Mouse (Mus musculus): ENCODE measurements around the gene Msrb3. TPM values are rescaled to one million over a fixed set of nuclear protein-coding genes. Genes with fewer than 3 reads are reported as not detected.

Msrb3 gene
- polyA plus RNA-seq, 1 experiment from 2014 or later = 20.6 TPM

DNA sequence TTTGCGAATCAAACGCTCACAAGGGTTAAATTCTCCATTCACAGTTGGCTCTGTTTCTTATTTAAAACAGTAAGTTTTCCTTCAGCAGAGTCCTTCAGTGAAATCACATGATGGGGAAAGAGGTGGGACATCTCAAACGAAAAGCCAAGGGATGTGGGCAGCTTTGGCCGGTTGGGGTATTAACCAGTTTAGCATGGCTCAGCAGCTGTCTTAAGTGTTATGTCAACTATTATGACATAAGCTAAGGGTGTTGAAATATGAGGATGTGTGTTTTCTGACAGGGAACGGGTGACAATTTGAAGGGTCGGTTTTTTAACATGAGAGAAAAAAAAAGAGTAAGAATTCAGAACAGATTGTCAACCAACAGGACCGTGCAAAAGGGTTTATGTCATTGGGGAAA is 50.2 kb downstream of the Msrb3 start:
- H3K4me1 ChIP-seq = peaks cover 11% of the 10 kb centered on the region
- H3K9me3 ChIP-seq = no peaks in the 10 kb centered on the region
- peaks cover 46% of the 10 kb centered on the region for H3K36me3 ChIP-seq
- 74% methylated on average over 7 of the region's 7 CpGs for WGBS
- H3K27ac ChIP-seq = no peak overlapping the region
- no peak overlapping the region for H3K4me3 ChIP-seq
- no peaks in the 10 kb centered on the region for H3K27me3 ChIP-seq (ENCODE audit: insufficient read depth, poor library complexity, severe bottlenecking)
- DNase-seq (ENCODE audit: low spot score) = no peak

DNA sequence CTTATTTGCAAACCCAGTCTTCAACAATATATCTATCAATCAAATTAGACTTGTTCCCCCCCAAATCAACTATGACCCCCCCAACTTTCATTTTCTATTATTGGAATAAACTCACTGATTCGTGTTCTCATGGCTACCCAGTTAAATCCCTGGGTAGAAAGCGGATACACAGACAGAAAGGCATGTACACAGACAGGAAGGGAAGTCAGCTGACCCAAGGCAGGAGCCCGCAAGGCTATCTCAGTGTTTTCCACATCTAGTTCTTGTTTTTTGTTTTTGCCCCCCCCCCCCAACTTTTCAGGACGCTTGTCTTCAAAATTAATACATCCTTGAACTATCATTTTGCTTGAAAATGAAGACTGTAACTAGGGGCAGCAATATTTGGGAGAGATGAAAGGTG is 51.1 kb downstream of the Msrb3 start:
- Histone ChIP-seq H3K4me1 (peaks cover 6% of the 10 kb centered on the region), H3K9me3 (no peaks in the 10 kb centered on the region), H3K27ac (no peak overlapping the region), H3K4me3 (no peak overlapping the region), H3K27me3 (ENCODE audit: insufficient read depth, poor library complexity, severe bottlenecking) (no peaks in the 10 kb centered on the region), H3K36me3 (peaks cover 55% of the 10 kb centered on the region)
- no peak for DNase-seq (ENCODE audit: low spot score)
- 80% methylated on average over 4 of the region's 4 CpGs for WGBS

DNA sequence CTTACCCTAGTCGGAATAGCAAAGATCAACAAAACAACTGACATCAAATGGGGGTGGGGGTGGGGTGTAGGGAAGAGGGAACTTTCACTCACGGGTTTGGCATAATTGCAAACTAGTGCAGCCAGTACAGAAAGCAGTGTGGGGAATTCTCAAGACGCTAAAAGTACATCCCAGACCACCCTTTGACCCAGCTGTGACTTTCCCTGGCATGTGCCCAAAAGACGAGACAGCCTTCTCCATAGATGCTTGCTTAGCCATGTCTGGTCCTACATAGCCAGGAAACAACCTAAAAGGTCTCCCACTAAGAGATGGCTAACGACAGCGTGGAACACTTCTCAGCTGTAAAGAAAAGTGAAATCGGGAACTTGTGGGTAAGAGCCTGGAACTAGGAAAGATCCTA is 58.9 kb downstream of the Msrb3 start:
- no peak overlapping the region for H3K4me3 ChIP-seq
- peaks cover 51% of the 10 kb centered on the region for H3K36me3 ChIP-seq
- H3K9me3 ChIP-seq = no peaks in the 10 kb centered on the region
- 77% methylated on average over 7 of the region's 7 CpGs for WGBS
- no peaks in the 10 kb centered on the region for H3K4me1 ChIP-seq
- H3K27ac ChIP-seq = no peak overlapping the region
- H3K27me3 ChIP-seq (ENCODE audit: insufficient read depth, poor library complexity, severe bottlenecking) = no peaks in the 10 kb centered on the region
- DNase-seq (ENCODE audit: low spot score) = no peak

DNA sequence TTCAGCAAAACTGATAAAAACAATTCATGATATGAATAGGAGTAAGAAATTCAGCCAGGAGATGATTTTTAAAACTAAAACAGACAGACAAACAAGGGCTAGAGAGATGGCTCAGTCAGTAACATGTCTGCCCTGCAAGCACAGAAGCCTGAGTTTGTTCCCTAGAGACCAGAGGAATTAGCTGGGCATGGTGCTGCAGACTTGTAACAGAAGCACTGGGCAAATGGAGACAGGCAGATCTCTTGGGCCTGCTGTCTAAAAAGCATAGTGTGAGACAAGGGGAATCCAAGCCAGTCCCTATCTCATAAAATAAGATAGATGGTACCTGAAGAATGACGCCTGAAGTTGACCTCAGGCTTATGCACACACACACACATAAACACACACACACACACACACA is 64.4 kb downstream of the Msrb3 start:
- no peak for DNase-seq (ENCODE audit: low spot score)
- Histone ChIP-seq H3K9me3 (no peaks in the 10 kb centered on the region), H3K36me3 (peaks cover 23% of the 10 kb centered on the region), H3K27me3 (ENCODE audit: insufficient read depth, poor library complexity, severe bottlenecking) (no peaks in the 10 kb centered on the region), H3K27ac (no peak overlapping the region), H3K4me1 (no peaks in the 10 kb centered on the region), H3K4me3 (no peak overlapping the region)
- 67% methylated on average over 1 of the region's 1 CpGs for WGBS

DNA sequence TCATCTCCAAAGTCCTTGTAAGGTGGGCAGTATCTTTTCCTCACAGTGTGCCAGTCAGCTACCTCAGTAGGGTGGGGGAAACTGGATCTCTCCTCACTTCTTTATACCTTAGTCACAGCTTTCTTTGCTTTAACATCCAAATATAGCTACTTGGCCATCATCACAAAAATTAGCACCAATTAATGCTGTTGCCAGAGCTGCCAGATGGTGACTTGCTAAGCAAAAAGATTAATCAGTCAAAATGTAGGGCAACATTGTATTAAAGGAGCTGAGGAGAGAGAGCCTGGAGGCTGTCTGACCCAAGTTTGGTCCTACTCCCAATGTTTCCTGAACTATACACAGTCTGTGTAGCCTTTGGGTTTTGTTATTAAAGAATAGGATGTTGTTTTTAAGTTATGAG is 65.1 kb downstream of the Msrb3 start:
- H3K9me3 ChIP-seq = no peaks in the 10 kb centered on the region
- H3K36me3 ChIP-seq = peaks cover 23% of the 10 kb centered on the region
- no peaks in the 10 kb centered on the region for H3K27me3 ChIP-seq (ENCODE audit: insufficient read depth, poor library complexity, severe bottlenecking)
- H3K4me3 ChIP-seq = no peak overlapping the region
- no peak overlapping the region for H3K27ac ChIP-seq
- no peak for DNase-seq (ENCODE audit: low spot score)
- H3K4me1 ChIP-seq = no peaks in the 10 kb centered on the region

DNA sequence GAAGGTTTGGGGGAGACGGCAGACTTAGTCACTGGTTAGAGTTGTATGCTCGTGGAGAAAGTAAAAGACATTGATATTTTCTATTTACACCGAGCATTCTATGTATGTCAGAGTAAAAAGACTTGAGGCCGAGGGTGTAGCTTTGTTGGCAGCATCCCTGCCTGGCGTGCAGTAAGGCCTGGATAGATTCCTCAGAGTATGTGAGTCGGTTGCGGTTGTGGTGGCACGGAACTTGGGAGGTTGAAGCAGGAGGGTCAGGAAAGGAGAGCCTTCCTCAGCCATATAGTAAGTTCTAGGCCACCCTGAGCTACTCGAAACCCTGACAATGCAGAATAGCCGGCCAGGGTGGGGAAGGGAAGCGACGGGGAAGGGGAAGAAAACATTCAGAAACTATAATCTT is 71.1 kb downstream of the Msrb3 start:
- DNase-seq (ENCODE audit: low spot score) = no peak
- Histone ChIP-seq H3K4me1 (peaks cover 7% of the 10 kb centered on the region; the same call in 1 of the 2 replicates), H3K27ac (no peak overlapping the region), H3K36me3 (peaks cover 25% of the 10 kb centered on the region), H3K27me3 (ENCODE audit: insufficient read depth, poor library complexity, severe bottlenecking) (no peaks in the 10 kb centered on the region), H3K9me3 (no peaks in the 10 kb centered on the region), H3K4me3 (no peak overlapping the region)
- 93% methylated on average over 12 of the region's 12 CpGs for WGBS

DNA sequence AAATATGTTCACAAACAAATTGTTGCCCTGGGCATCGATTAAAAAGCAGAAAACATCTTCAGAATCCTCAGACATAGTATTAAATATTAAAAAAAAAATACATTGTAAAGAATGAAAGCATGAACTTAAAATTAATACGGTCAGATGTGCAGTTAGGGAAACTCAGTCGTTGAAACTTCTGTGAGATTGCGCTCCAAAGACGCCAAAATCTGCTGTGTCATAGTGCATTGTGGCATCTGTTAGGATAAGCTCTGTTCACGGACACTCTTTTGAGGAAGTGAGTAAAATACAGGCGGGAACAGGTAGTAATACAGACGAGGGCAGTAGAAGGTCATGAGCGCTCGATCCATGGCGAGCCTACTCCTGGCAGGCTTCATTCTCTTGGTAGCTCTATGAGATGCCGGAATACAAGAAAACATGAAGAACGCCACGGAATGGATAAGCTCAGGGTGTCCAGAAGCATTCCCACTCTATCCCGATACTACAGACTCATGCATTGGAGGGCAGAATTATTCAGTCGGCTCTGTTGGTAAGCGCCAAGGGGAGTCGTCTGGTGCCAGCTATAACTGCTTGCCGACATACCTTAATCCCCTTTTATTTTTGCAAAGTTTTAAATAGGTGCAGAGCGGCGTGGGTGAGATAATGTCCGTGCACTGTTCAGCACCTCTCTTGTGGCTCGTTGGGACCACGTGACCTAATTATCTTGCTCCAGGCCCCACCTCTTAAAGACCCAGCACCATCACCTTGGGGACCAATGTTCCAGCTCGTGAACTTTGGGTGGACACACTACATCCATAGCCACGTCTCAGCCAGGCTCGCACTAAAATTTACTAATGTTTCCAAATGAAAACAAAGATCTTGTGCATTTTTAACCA is 71.9 kb downstream of the Msrb3 start:
- H3K36me3 ChIP-seq = peaks cover 25% of the 10 kb centered on the region
- 0 out of 2 replicates have a peak overlapping the region, but pooled peaks have one; percentile 15 for H3K4me3 ChIP-seq
- no peak overlapping the region for H3K27ac ChIP-seq
- no peaks in the 10 kb centered on the region for H3K27me3 ChIP-seq (ENCODE audit: insufficient read depth, poor library complexity, severe bottlenecking)
- DNase-seq (ENCODE audit: low spot score) = no peak
- 76% methylated on average over 27 of the region's 27 CpGs for WGBS
- H3K9me3 ChIP-seq = no peaks in the 10 kb centered on the region
- H3K4me1 ChIP-seq = peaks cover 10% of the 10 kb centered on the region

DNA sequence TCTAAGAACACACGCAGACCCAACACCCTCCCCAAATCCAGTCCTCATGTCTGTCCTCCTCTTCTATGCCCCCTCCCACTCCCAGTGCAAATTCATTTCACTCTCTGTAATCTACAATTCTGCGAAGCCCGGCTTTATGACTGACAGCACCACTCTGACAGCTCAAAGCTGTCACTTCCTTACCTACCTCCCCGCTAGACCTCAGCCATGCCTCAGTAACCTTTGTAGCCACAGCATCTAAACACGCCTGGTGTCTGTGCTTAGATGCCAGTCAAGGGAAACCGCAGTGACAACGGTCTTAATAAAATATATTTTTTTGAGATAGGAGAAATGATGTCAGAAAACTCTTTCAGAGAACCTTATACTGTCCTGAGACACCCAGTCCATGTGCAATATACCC is 72.5 kb downstream of the Msrb3 start:
- Histone ChIP-seq H3K27me3 (ENCODE audit: insufficient read depth, poor library complexity, severe bottlenecking) (no peaks in the 10 kb centered on the region), H3K36me3 (peaks cover 25% of the 10 kb centered on the region)
- 79% methylated on average over 7 of the region's 7 CpGs for WGBS

DNA sequence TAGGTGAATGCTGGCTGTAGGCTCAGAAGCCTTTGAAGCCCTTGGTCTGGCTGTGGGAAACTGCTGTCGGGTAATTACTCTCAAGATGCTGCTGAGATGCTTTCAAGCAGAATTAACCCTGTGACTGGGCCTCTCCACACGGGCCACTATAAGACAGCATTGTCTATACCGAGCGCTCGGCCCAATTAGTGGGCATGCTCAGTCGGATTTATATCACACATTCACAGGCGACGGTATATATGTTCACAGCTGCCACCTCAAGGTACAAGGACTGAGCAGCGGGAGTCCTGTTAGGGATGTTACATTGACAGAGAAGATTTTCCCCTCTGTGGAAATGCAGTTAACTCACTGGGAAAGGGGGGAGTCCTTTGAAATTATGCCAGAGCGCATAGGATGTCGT is 73.3 kb downstream of the Msrb3 start:
- H3K9me3 ChIP-seq = no peaks in the 10 kb centered on the region
- no peak overlapping the region for H3K27ac ChIP-seq
- DNase-seq (ENCODE audit: low spot score) = no peak
- H3K36me3 ChIP-seq = peaks cover 25% of the 10 kb centered on the region
- H3K4me3 ChIP-seq = no peak overlapping the region
- peaks cover 21% of the 10 kb centered on the region for H3K4me1 ChIP-seq
- no peaks in the 10 kb centered on the region for H3K27me3 ChIP-seq (ENCODE audit: insufficient read depth, poor library complexity, severe bottlenecking)
- 78% methylated on average over 11 of the region's 11 CpGs for WGBS

More for the DNA sequence above, 72.5 kb downstream of the Msrb3 start:
- no peak overlapping the region for H3K4me3 ChIP-seq
- peaks cover 16% of the 10 kb centered on the region for H3K4me1 ChIP-seq
- no peak for DNase-seq (ENCODE audit: low spot score)
- H3K27ac ChIP-seq = 0 out of 2 replicates have a peak overlapping the region, but pooled peaks have one; percentile 3
- H3K9me3 ChIP-seq = no peaks in the 10 kb centered on the region

DNA sequence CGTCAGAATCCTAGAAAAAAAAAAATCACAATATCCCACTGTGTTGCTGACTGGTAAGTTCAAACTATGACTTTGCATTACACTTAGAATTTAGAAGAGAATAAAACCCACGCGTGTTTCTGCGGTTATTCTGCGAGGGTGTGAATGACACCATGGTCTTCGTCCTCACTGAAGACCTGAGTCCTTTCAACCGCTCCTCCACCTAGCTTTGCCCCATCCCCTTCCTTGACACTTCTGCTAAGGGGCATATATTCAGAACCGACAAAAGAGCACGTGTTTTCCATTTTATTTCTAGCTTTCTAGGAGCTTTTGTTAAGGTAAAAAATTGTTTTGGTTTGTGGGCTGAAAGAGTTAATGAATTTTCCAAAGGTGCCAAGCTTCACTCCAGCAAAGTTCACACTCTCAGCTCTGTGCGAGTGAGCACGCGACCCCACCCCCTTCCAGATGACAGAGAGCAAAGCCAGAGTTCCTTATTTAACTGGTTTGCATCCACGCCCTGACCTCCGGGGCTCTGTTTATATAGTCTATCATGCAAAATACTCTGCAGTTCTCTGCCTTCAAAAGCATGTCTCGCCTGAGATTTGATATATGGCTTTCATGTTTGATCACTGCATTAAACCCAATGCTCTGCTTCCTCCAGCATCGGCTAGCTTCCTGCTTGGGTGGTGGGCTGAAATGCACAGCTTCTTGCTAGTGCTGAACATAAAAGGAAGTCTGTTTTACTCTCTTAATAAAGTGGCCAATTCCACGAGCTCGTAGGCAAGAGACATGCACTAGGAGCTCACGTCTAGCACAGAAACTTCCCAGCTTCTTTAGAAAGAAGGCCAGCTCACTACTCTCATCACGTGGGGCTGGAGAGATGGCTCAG is 77.2 kb downstream of the Msrb3 start:
- H3K4me1 ChIP-seq = peaks cover 18% of the 10 kb centered on the region; the same call in 1 of the 2 replicates
- whole genome bisulfite sequencing = 39% methylated on average over 20 of the region's 20 CpGs
- no peaks in the 10 kb centered on the region for H3K9me3 ChIP-seq
- 0 out of 2 replicates have a peak overlapping the region, but pooled peaks have one; percentile 27 for H3K4me3 ChIP-seq
- H3K36me3 ChIP-seq = 0 out of 2 replicates have a peak, but pooled peaks cover 10% of the 10 kb centered on the region
- no peaks in the 10 kb centered on the region for H3K27me3 ChIP-seq (ENCODE audit: insufficient read depth, poor library complexity, severe bottlenecking)
- peak overlapping the region; percentile 32 for H3K27ac ChIP-seq
- DNase-seq (ENCODE audit: low spot score) = peak; percentile 78

DNA sequence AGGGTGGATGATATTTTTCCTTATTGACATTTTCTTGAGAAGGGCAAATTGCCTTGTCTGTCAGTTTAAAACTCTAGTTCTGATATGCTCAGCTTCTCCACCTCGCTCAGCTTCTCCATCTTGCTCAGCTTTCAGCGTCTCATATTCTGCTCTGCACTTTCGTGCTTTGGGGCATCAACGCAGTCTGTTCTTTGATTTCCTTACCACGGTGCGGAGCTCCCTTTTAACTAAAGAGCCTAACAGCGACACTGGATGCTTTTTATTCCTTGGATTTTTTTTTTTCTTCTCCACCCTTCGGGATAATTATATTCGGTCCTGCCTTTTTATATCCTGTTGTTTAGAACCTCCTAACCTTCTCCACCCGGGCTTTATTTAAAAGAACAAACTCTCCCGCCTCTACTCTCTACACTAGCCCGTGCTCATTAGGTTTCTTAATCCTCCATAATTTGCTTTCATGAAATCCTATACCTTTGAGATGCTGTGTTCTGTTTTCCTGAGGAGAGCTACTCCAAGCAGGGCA is 78.1 kb downstream of the Msrb3 start:
- H3K27me3 ChIP-seq (ENCODE audit: insufficient read depth, poor library complexity, severe bottlenecking) = no peaks in the 10 kb centered on the region
- H3K4me3 ChIP-seq = no peak overlapping the region
- DNase-seq (ENCODE audit: low spot score) = no peak
- peaks cover 18% of the 10 kb centered on the region; the same call in 1 of the 2 replicates for H3K4me1 ChIP-seq
- H3K36me3 ChIP-seq = 0 out of 2 replicates have a peak, but pooled peaks cover 10% of the 10 kb centered on the region
- 77% methylated on average over 12 of the region's 12 CpGs for WGBS
- H3K27ac ChIP-seq = no peak overlapping the region
- H3K9me3 ChIP-seq = no peaks in the 10 kb centered on the region

DNA sequence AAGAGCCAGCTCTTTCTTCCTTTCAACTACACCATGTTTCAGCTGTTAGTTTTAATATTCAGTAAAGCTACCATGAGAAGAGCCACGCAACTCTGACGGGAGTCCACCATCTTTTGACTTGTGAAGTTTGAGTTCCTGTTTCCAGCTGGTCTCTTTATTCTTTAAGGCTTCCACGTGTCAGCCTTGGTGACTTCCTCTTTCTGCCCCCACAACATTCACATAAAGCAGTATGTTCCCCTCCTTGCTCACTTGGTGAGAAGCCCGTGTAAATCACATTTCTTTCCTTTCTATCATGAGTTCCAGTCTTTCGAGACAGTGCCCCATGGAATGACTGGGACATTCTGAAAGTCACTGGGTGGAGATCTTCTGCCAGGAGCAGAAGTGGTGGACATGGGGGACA is 83.6 kb downstream of the Msrb3 start:
- Histone ChIP-seq H3K9me3 (no peaks in the 10 kb centered on the region), H3K4me3 (no peak overlapping the region), H3K36me3 (0 out of 2 replicates have a peak, but pooled peaks cover 4% of the 10 kb centered on the region), H3K27ac (no peak overlapping the region; the same call in 1 of the 2 replicates), H3K4me1 (peaks cover 25% of the 10 kb centered on the region), H3K27me3 (ENCODE audit: insufficient read depth, poor library complexity, severe bottlenecking) (no peaks in the 10 kb centered on the region)
- no peak for DNase-seq (ENCODE audit: low spot score)
- WGBS = 80% methylated on average over 5 of the region's 5 CpGs
